Mouse (Mus musculus): Measurements from ENCODE around the gene Mok. TPM values are rescaled to one million over a fixed set of nuclear protein-coding genes. Genes with fewer than 3 reads are reported as not detected.
"Not testable (repeated sequence)": the region's sequence is repeated elsewhere in the genome, so short reads cannot be mapped to it uniquely, and the experiment has no call there.

Mok gene
- polyA plus RNA-seq, 1 experiment, result not detected

DNA sequence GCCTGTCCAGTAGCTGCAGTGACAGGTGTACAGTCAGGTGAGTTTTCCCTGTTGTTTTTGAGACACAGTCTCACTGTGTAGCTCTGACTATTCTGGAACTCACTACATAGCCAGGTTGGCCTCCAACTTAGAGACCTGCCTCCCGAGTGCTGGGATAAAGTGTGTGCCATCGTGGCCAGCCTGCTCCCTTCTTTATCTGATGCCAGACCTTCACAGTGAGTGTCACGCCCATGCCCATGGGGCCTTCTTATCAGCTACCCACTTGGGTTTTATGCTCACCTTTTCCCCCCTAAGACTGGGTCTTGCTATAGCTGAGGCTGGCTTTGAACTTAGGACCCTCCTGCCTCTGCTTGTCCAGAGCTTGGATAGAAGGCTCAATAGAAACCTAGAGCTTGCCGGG lies 29.4 kb upstream of the Mok start:
- peak overlapping the region; percentile 31 for H3K4me3 ChIP-seq (replicated peaks)
- peak; percentile 93 for TF ChIP-seq GATA1 (IDR thresholded peaks at IDR 0.05; ENCODE audit: low read length)
- no peak for TF ChIP-seq TAL1 (IDR thresholded peaks at IDR 0.05; ENCODE audit: low read length)
- H3K36me3 ChIP-seq (ENCODE audit: control insufficient read depth), result peaks cover 73% of the 10 kb centered on the region
- no peaks in the 10 kb centered on the region for H3K9me3 ChIP-seq (ENCODE audit: control insufficient read depth, low read length)
- no peaks in the 10 kb centered on the region for H3K27me3 ChIP-seq (ENCODE audit: control insufficient read depth)
- H3K4me1 ChIP-seq (ENCODE audit: control insufficient read depth), result peaks cover 30% of the 10 kb centered on the region

DNA sequence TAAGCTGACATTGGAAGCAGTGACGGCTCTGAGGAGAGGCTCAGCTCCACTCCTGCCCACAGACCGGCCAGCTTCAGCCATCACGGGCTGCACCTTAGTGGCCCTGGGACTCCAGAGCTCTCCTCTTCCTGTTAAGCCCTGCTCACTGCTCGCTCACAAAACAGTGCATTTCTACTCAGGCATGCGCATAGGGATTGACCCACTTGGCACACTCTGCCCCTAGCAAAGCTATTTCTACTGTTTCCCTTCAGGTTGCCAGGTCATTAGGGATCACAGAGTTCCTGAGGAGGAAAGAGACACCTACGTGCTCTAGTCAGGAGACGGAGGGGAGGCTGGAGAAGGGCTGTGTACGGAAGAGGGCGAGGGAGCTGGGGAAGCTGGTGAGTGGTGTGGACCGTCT lies 25.2 kb upstream of the Mok start:
- TF ChIP-seq GATA1 (IDR thresholded peaks at IDR 0.05; ENCODE audit: low read length) (no peak), TAL1 (IDR thresholded peaks at IDR 0.05; ENCODE audit: low read length) (no peak)
- Histone ChIP-seq H3K9me3 (ENCODE audit: control insufficient read depth, low read length) (no peaks in the 10 kb centered on the region), H3K27me3 (ENCODE audit: control insufficient read depth) (no peaks in the 10 kb centered on the region), H3K4me3 (replicated peaks) (no peak overlapping the region), H3K4me1 (ENCODE audit: control insufficient read depth) (peaks cover 31% of the 10 kb centered on the region), H3K36me3 (ENCODE audit: control insufficient read depth) (peaks cover 41% of the 10 kb centered on the region)

DNA sequence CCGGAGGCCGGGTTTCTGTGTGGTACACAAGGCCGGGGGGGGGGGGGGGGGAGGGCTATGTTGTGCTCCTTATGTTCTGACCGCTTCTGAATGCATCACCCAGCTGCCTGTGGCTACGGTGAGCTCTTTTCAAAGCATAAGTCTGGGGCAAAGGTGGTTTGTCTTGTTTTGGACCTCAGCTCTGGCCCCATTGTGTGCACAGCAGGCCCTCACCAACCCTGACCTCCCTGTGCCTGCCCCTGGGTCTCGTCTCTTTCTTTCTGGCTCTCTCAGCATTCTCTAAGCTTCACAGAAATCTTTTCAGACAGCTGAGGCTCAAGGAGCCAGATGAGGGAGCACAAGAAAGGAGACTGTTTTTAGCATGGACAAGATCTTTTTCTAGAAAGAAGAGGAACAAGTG lies 24.8 kb upstream of the Mok start:
- no peak for TF ChIP-seq GATA1 (IDR thresholded peaks at IDR 0.05; ENCODE audit: low read length)
- H3K9me3 ChIP-seq (ENCODE audit: control insufficient read depth, low read length), result no peaks in the 10 kb centered on the region
- peaks cover 39% of the 10 kb centered on the region for H3K36me3 ChIP-seq (ENCODE audit: control insufficient read depth)
- no peaks in the 10 kb centered on the region for H3K27me3 ChIP-seq (ENCODE audit: control insufficient read depth)
- H3K4me3 ChIP-seq (replicated peaks), result no peak overlapping the region
- H3K4me1 ChIP-seq (ENCODE audit: control insufficient read depth), result peaks cover 29% of the 10 kb centered on the region

DNA sequence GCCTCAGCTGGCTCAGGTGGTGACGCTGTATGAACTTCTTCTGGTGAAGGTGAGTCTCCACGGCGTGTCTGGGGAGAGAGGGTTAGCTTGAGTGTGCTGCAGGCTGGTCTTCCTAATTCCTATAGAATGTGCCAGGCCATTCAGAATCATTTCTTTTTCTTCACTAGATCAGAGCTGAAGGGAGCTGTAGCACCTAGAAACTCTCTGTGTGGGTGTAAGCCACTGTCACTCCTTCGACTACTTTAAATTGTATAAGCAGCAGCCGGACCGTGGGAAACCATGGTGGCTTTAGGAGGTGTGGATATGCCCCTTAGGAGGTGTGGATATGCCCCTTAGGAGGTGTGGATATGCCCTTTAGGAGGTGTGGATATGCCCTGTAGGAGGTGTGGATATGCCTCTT lies 23.3 kb upstream of the Mok start:
- H3K27me3 ChIP-seq (ENCODE audit: control insufficient read depth), result no peaks in the 10 kb centered on the region
- peaks cover 19% of the 10 kb centered on the region for H3K4me1 ChIP-seq (ENCODE audit: control insufficient read depth)
- peaks cover 31% of the 10 kb centered on the region for H3K36me3 ChIP-seq (ENCODE audit: control insufficient read depth)
- no peaks in the 10 kb centered on the region for H3K9me3 ChIP-seq (ENCODE audit: control insufficient read depth, low read length)
- H3K4me3 ChIP-seq (replicated peaks), result no peak overlapping the region
- TF ChIP-seq GATA1 (IDR thresholded peaks at IDR 0.05; ENCODE audit: low read length) (no peak), TAL1 (IDR thresholded peaks at IDR 0.05; ENCODE audit: low read length) (no peak)

DNA sequence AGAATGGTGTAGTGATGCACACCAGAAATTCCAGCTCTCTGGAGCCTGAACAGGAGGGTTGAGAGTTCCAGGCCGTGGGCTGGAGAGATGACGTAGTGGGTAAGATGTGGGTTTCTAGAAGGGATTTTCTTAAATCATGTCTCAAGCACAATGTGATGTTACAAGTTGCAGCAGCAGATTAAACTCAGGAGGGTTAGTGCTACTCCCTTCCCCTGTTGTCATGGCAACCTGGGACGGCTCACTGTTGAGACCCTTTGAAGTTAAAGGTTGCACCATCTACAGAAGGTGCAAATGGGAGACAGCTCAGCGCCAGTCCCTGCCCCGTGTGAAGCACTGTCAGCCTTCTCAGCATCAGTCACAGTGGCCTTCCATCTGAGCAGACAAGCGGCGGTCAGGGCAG lies 20.5 kb upstream of the Mok start:
- no peaks in the 10 kb centered on the region for H3K27me3 ChIP-seq (ENCODE audit: control insufficient read depth)
- peaks cover 14% of the 10 kb centered on the region for H3K4me1 ChIP-seq (ENCODE audit: control insufficient read depth)
- no peaks in the 10 kb centered on the region for H3K9me3 ChIP-seq (ENCODE audit: control insufficient read depth, low read length)
- H3K4me3 ChIP-seq (replicated peaks), result no peak overlapping the region
- H3K36me3 ChIP-seq (ENCODE audit: control insufficient read depth), result peaks cover 16% of the 10 kb centered on the region
- no peak for TF ChIP-seq TAL1 (IDR thresholded peaks at IDR 0.05; ENCODE audit: low read length)
- TF ChIP-seq GATA1 (IDR thresholded peaks at IDR 0.05; ENCODE audit: low read length), result no peak

DNA sequence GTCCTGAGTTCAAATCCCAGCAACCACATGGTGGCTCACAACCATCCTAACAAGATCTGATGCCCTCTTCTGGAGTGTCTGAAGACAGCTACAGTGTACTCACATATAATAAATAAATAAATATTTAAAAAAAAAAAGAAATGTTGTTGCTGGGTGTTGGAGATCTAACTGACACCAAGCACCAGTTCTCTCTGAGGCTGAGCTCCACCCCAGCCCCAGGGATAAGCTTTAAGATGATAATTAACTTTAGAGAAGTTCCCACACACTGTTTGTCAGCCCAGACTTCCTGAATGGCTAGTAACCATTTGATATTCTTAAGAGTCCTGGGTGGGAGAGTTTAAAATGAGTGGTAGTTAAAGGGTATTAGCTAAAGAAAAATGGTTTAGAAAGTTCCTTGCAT lies 19.6 kb upstream of the Mok start:
- no peak overlapping the region for H3K4me3 ChIP-seq (replicated peaks)
- peaks cover 19% of the 10 kb centered on the region for H3K4me1 ChIP-seq (ENCODE audit: control insufficient read depth)

DNA sequence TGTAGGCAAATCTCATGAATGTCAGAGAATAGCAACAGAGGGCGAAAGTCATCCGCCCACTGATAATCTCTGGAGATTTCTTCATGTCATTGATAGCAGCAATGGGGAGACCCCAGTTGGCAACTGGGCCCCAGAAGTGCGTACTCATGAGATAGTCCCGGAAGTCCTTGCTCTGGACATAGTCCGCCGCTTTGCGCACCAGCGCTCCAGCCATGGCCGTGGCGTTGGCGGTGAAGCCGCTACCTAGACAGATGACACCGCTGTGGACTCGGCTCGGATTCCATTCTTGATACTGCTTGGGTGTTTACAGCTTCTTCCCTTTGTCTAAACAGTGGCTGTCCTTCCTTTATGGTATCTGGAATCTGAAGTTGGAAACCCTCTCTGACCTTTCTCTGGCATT lies 17.9 kb upstream of the Mok start:
- not testable (repeated sequence) for H3K27me3 ChIP-seq (ENCODE audit: control insufficient read depth); H3K4me3 ChIP-seq (replicated peaks); H3K9me3 ChIP-seq (ENCODE audit: control insufficient read depth, low read length)
- Histone ChIP-seq H3K36me3 (ENCODE audit: control insufficient read depth) (peaks cover 20% of the 10 kb centered on the region), H3K4me1 (ENCODE audit: control insufficient read depth) (peaks cover 16% of the 10 kb centered on the region)

More for the DNA sequence above, 19.6 kb upstream of the Mok start:
- Histone ChIP-seq H3K36me3 (ENCODE audit: control insufficient read depth) (peaks cover 17% of the 10 kb centered on the region), H3K9me3 (ENCODE audit: control insufficient read depth, low read length) (no peaks in the 10 kb centered on the region), H3K27me3 (ENCODE audit: control insufficient read depth) (no peaks in the 10 kb centered on the region)
- TF ChIP-seq TAL1 (IDR thresholded peaks at IDR 0.05; ENCODE audit: low read length) (no peak), GATA1 (IDR thresholded peaks at IDR 0.05; ENCODE audit: low read length) (no peak)

DNA sequence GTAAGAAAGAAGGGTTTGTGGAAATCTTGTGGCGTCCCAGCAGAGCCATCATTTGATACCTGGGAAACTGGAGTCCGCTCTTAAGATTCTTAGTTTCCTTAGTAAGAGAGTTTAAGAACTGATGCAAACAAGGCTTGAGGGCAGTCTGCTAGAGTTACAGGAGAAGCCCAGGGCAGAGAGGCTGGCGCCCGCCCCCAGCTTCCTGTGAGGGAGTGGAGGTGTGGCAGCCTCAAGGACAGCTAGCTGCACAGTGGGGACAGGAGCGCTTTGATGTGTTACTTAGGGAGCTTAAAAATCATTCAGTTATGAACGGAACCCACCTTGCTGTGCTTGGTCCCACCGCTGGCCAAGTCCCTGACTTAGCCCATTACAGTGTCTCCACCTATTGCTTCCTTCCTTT lies 16.5 kb upstream of the Mok start:
- no peaks in the 10 kb centered on the region for H3K27me3 ChIP-seq (ENCODE audit: control insufficient read depth)
- TF ChIP-seq GATA1 (IDR thresholded peaks at IDR 0.05; ENCODE audit: low read length) (no peak), TAL1 (IDR thresholded peaks at IDR 0.05; ENCODE audit: low read length) (no peak)
- H3K4me3 ChIP-seq (replicated peaks), result no peak overlapping the region
- no peaks in the 10 kb centered on the region for H3K9me3 ChIP-seq (ENCODE audit: control insufficient read depth, low read length)
- peaks cover 23% of the 10 kb centered on the region for H3K4me1 ChIP-seq (ENCODE audit: control insufficient read depth)
- peaks cover 17% of the 10 kb centered on the region for H3K36me3 ChIP-seq (ENCODE audit: control insufficient read depth)

DNA sequence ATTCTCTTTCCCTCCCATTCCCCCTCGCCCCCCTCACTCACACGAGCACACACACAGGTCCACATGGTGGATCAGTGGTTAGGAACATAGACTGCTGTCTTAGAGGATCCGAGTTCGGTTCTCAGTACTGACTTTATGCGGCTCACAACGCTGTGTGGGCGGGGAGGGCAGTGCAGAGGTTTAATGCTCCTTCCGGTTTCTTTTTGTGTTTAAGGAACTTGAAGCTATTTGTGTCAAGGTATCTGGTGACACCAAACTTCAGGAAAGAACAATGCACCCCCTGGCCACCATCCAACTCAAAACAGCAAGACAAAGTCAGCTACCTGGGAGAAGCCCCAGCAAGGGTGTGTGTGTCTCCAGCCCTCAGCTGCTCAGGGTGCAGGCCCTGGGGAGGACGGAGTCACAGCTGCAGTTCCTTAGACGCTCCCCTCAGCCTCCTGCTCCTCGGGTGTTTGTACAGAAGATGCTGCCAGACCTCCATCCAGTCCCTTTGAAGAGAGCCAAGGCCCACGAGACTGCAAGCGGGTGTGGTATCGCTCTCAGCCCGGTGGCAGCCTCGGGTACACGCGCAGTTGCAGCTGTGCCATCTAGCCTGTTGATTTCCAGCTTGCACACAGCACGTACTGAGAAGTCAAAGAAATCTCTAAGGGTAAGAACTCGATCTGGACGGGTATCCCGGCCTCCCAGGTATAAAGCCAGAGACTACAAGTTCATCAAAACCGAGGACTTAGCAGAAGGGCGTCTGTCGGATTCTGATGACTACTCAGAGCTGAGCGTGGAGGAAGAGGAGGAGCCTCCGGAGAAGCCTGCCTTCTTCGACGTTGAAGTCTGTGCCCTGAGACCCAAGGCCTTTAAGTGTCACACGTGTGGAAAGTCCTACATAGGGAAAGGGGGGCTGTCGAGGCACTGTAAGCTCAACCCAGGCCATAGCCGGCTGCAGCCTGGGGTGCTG lies 14.3 kb upstream of the Mok start:
- TF ChIP-seq TAL1 (IDR thresholded peaks at IDR 0.05; ENCODE audit: low read length), result no peak
- Histone ChIP-seq H3K36me3 (ENCODE audit: control insufficient read depth) (peaks cover 10% of the 10 kb centered on the region), H3K9me3 (ENCODE audit: control insufficient read depth, low read length) (no peaks in the 10 kb centered on the region), H3K4me3 (replicated peaks) (no peak overlapping the region), H3K27me3 (ENCODE audit: control insufficient read depth) (no peaks in the 10 kb centered on the region), H3K4me1 (ENCODE audit: control insufficient read depth) (peaks cover 38% of the 10 kb centered on the region)

DNA sequence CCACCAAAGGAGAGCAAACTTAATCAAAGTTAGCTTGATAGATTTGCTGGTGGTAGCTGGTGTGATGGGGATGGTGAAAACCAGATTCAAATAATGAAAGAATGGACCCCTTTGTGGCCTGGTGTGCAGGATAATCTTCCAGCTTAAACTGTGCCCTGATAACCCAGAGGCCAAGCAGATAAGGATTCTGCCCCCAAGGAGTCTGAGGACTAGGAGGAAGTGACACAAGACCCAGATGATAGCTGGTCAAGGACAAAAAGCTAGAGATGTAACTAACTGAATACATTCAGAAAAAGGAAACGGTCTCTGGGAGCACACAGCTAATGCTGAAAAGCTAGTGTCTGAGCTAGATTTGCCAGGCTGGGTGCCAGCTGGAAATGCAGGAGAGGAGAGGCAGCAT lies 11.2 kb upstream of the Mok start:
- no peaks in the 10 kb centered on the region for H3K27me3 ChIP-seq (ENCODE audit: control insufficient read depth)
- H3K4me3 ChIP-seq (replicated peaks), result no peak overlapping the region
- H3K4me1 ChIP-seq (ENCODE audit: control insufficient read depth), result peaks cover 43% of the 10 kb centered on the region
- peaks cover 8% of the 10 kb centered on the region for H3K36me3 ChIP-seq (ENCODE audit: control insufficient read depth)
- no peak for TF ChIP-seq TAL1 (IDR thresholded peaks at IDR 0.05; ENCODE audit: low read length)
- TF ChIP-seq GATA1 (IDR thresholded peaks at IDR 0.05; ENCODE audit: low read length), result no peak
- no peaks in the 10 kb centered on the region for H3K9me3 ChIP-seq (ENCODE audit: control insufficient read depth, low read length)

All from erythroblast, embryonic 14.5 days (primary cell).